Mouse (Mus musculus): ENCODE measurements around the gene Rtl8a. TPM values are rescaled to one million over a fixed set of nuclear protein-coding genes. Genes with fewer than 3 reads are reported as not detected.
"Not testable (repeated sequence)": the region's sequence is repeated elsewhere in the genome, so short reads cannot be mapped to it uniquely, and the experiment has no call there.

Rtl8a gene
- 45.6 TPM for polyA plus RNA-seq (2012; fragmentation: generic; extraction: Trizol)
- long read RNA-seq, experiment 1, partial matches to known transcripts, result 0 of 3 reads
- long read RNA-seq, experiment 1, other reads (novel, unspliced or antisense), result 0 of 3 reads
- long read RNA-seq, experiment 2, transcript Rtl8a-201 (1 exons, 1,195 nt), result major isoform, 5 of 5 reads
- long read RNA-seq, experiment 2, partial matches to known transcripts, result 0 of 5 reads
- long read RNA-seq, experiment 2, other reads (novel, unspliced or antisense), result 0 of 5 reads

GRCm38 (mm10) chrX:53642980-53643961 lies at the start of gene Rtl8a:
TSS of gene Rtl8a (minus strand) at chrX:53643682.
- H3K79me2 ChIP-seq (ENCODE audit: control insufficient read depth, insufficient read depth); H3K27me3 ChIP-seq (ENCODE audit: control insufficient read depth, insufficient read depth, insufficient read length); H3ac ChIP-seq (ENCODE audit: control insufficient read depth, insufficient read length, low read depth); H3K4me3 ChIP-seq (ENCODE audit: insufficient read depth, poor library complexity, severe bottlenecking); H3K36me3 ChIP-seq (ENCODE audit: control insufficient read depth, insufficient read depth); H3K79me3 ChIP-seq (ENCODE audit: low read depth): not testable (repeated sequence)

- Histone ChIP-seq H3K79me2 (ENCODE audit: control insufficient read depth, insufficient read depth) (no peaks in the 10 kb centered on the region), H3K36me3 (ENCODE audit: control insufficient read depth, insufficient read depth) (no peaks in the 10 kb centered on the region), H3K4me3 (ENCODE audit: insufficient read depth, poor library complexity, severe bottlenecking) (no peak overlapping the region), H3K27me3 (ENCODE audit: control insufficient read depth, insufficient read depth, insufficient read length) (peaks cover 4% of the 10 kb centered on the region), H3K79me3 (ENCODE audit: low read depth) (no peaks in the 10 kb centered on the region), H3ac (ENCODE audit: control insufficient read depth, insufficient read length, low read depth) (no peak overlapping the region)
- TF ChIP-seq MYOD1 (IDR thresholded peaks at IDR 0.05; ENCODE audit: control insufficient read depth, insufficient read length, low read depth) (no peak), MYOG (IDR thresholded peaks at IDR 0.05; ENCODE audit: control insufficient read depth, extremely low read depth, insufficient read length) (no peak), MAX (IDR thresholded peaks at IDR 0.05) (no peak), CTCF (IDR thresholded peaks at IDR 0.05; ENCODE audit: control insufficient read depth, insufficient read depth, insufficient read length) (no peak), FOSL1 (IDR thresholded peaks at IDR 0.05; ENCODE audit: insufficient read depth, low read length, poor library complexity, severe bottlenecking) (no peak), CEBPB (IDR thresholded peaks at IDR 0.05; ENCODE audit: low read depth) (no peak), USF1 (IDR thresholded peaks at IDR 0.05; ENCODE audit: low read depth) (no peak)
Measured at GRCm38 (mm10) chrX:53693141-53693540, 49.7 kb upstream of the Rtl8a start.

GRCm38 (mm10) chrX:53692065-53692464 lies 48.6 kb upstream of the Rtl8a start:
- Histone ChIP-seq H3ac (ENCODE audit: control insufficient read depth, insufficient read length, low read depth) (no peak overlapping the region), H3K27me3 (ENCODE audit: control insufficient read depth, insufficient read depth, insufficient read length) (peaks cover 4% of the 10 kb centered on the region), H3K79me2 (ENCODE audit: control insufficient read depth, insufficient read depth) (no peaks in the 10 kb centered on the region), H3K79me3 (ENCODE audit: low read depth) (no peaks in the 10 kb centered on the region), H3K4me3 (ENCODE audit: insufficient read depth, poor library complexity, severe bottlenecking) (no peak overlapping the region), H3K36me3 (ENCODE audit: control insufficient read depth, insufficient read depth) (no peaks in the 10 kb centered on the region)
- TF ChIP-seq MYOD1 (IDR thresholded peaks at IDR 0.05; ENCODE audit: control insufficient read depth, insufficient read length, low read depth) (no peak), FOSL1 (IDR thresholded peaks at IDR 0.05; ENCODE audit: insufficient read depth, low read length, poor library complexity, severe bottlenecking) (no peak), CEBPB (IDR thresholded peaks at IDR 0.05; ENCODE audit: low read depth) (no peak), MYOG (IDR thresholded peaks at IDR 0.05; ENCODE audit: control insufficient read depth, extremely low read depth, insufficient read length) (no peak), MAX (IDR thresholded peaks at IDR 0.05) (no peak), CTCF (IDR thresholded peaks at IDR 0.05; ENCODE audit: control insufficient read depth, insufficient read depth, insufficient read length) (no peak), USF1 (IDR thresholded peaks at IDR 0.05; ENCODE audit: low read depth) (no peak)

GRCm38 (mm10) chrX:53684676-53685075 lies 41.2 kb upstream of the Rtl8a start:
- H3K27me3 ChIP-seq (ENCODE audit: control insufficient read depth, insufficient read depth, insufficient read length); H3K79me2 ChIP-seq (ENCODE audit: control insufficient read depth, insufficient read depth); H3ac ChIP-seq (ENCODE audit: control insufficient read depth, insufficient read length, low read depth); H3K79me3 ChIP-seq (ENCODE audit: low read depth); H3K36me3 ChIP-seq (ENCODE audit: control insufficient read depth, insufficient read depth); H3K4me3 ChIP-seq (ENCODE audit: insufficient read depth, poor library complexity, severe bottlenecking): not testable (repeated sequence)

GRCm38 (mm10) chrX:53682650-53683049 lies 39.2 kb upstream of the Rtl8a start:
- not testable (repeated sequence) for H3ac ChIP-seq (ENCODE audit: control insufficient read depth, insufficient read length, low read depth); H3K79me2 ChIP-seq (ENCODE audit: control insufficient read depth, insufficient read depth); H3K79me3 ChIP-seq (ENCODE audit: low read depth); H3K36me3 ChIP-seq (ENCODE audit: control insufficient read depth, insufficient read depth); H3K27me3 ChIP-seq (ENCODE audit: control insufficient read depth, insufficient read depth, insufficient read length); H3K4me3 ChIP-seq (ENCODE audit: insufficient read depth, poor library complexity, severe bottlenecking)

GRCm38 (mm10) chrX:53676943-53677342 lies 33.5 kb upstream of the Rtl8a start:
- H3K36me3 ChIP-seq (ENCODE audit: control insufficient read depth, insufficient read depth); H3ac ChIP-seq (ENCODE audit: control insufficient read depth, insufficient read length, low read depth); H3K79me3 ChIP-seq (ENCODE audit: low read depth); H3K79me2 ChIP-seq (ENCODE audit: control insufficient read depth, insufficient read depth); H3K27me3 ChIP-seq (ENCODE audit: control insufficient read depth, insufficient read depth, insufficient read length); H3K4me3 ChIP-seq (ENCODE audit: insufficient read depth, poor library complexity, severe bottlenecking): not testable (repeated sequence)

- not testable (repeated sequence) for H3ac ChIP-seq (ENCODE audit: control insufficient read depth, insufficient read length, low read depth); H3K36me3 ChIP-seq (ENCODE audit: control insufficient read depth, insufficient read depth); H3K4me3 ChIP-seq (ENCODE audit: insufficient read depth, poor library complexity, severe bottlenecking); H3K79me3 ChIP-seq (ENCODE audit: low read depth); H3K79me2 ChIP-seq (ENCODE audit: control insufficient read depth, insufficient read depth); H3K27me3 ChIP-seq (ENCODE audit: control insufficient read depth, insufficient read depth, insufficient read length)
Measured at GRCm38 (mm10) chrX:53670696-53671095, 27.2 kb upstream of the Rtl8a start.

Measured in C2C12 (cell line).